Mouse (Mus musculus): ENCODE measurements around the gene Vezt. TPM values are rescaled to one million over a fixed set of nuclear protein-coding genes. Genes with fewer than 3 reads are reported as not detected.

Vezt gene
- total and polyA plus RNA-seq, 3 experiments = 17.2 to 21.2 (median 18.0) TPM

DNA sequence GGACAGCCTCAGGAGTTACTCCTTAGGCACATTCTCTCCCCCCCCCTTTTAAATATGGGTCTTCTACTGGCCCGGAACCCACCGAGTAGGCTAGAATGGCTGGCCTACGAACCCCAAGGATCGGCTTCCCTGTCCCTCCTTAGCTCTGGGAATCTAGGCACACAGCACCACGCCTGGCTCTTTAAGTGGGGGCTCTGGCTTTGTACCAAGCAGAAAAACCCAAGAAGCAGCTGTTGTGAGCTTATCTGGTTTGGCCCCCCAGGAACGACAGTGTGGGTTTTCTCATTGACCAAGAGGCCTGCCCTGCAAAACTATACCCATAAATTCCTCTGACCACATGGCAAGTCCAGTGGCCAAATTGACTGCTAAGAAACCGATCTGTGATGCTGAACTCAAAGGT is 82.1 kb downstream of the Vezt start:
- in situ Hi-C loops (cut with MboI; ENCODE audit: low pct_ligation_motif_present, low pct_unique_long_range_greater_than_20kb, low sequenced_read_pairs) = no loop called here
- no peaks in the 10 kb centered on the region for H3K79me2 ChIP-seq (replicated peaks; ENCODE audit: control insufficient read depth, extremely low read depth, insufficient read depth, poor library complexity, severe bottlenecking)
- dilution Hi-C loops (cut with MboI; ENCODE audit: extremely low pct_ligation_motif_present, extremely low pct_unique_long_range_greater_than_20kb, low sequenced_read_pairs) = no loop called here

DNA sequence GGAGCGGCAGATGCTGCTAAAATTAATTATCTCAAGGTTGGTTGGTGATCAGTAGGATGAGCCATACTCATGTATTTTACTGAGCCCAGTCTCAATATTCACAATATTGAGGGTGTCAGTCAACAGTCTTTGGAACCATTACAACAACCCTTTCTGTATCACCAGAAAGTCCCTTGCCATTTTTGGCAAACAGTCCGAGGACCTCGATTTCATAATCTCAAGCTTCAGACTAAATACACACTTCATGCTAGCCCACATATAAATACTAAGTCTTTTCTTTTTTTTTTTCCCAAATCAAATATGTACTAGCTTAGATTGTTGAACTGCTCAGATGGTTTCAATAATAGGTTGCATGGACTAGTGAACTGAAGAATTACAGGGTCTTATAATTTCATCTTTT is 84.6 kb downstream of the Vezt start:
- dilution Hi-C loops (cut with MboI; ENCODE audit: extremely low pct_ligation_motif_present, extremely low pct_unique_long_range_greater_than_20kb, low sequenced_read_pairs) (no loop called here), in situ Hi-C loops (cut with MboI; ENCODE audit: low pct_ligation_motif_present, low pct_unique_long_range_greater_than_20kb, low sequenced_read_pairs) (no loop called here)
- DNase-seq (ENCODE audit: extremely low read depth) = no peak
- TF ChIP-seq ELF1 (IDR thresholded peaks at IDR 0.05; ENCODE audit: low read depth, low read length) (no peak), IRF4 (IDR thresholded peaks at IDR 0.05; ENCODE audit: low read depth, low read length) (no peak)
- no peak overlapping the region for H3K4me3 ChIP-seq (replicated peaks in 1 of 3; ENCODE audit: low read depth in 2 of 3, low read length in 2 of 3, poor library complexity in 1 of 3)
- no peaks in the 10 kb centered on the region for H3K27me3 ChIP-seq (replicated peaks)
- no peak overlapping the region for H3K27ac ChIP-seq (ENCODE audit: insufficient read depth, low read depth)
- H3K4me1 ChIP-seq (ENCODE audit: control insufficient read depth in 1 of 2, insufficient read depth in 2 of 2) = peaks cover 0 to 7% of the 10 kb centered on the region in 2 experiments; a peak in 2 of 4 replicates
- no peak overlapping the region for H3K4me2 ChIP-seq (ENCODE audit: insufficient read depth, low read depth, poor library complexity, severe bottlenecking)
- H3K36me3 ChIP-seq (replicated peaks in 1 of 2; ENCODE audit: control insufficient read depth in 1 of 2, insufficient read depth in 1 of 2, low read length in 1 of 2) = no peaks in the 10 kb centered on the region
- no peak overlapping the region for H3K9ac ChIP-seq (ENCODE audit: insufficient read depth, low read depth)
- no peaks in the 10 kb centered on the region for H3K9me3 ChIP-seq (replicated peaks; ENCODE audit: low read length)
- no peaks in the 10 kb centered on the region for H3K79me2 ChIP-seq (replicated peaks; ENCODE audit: control insufficient read depth, extremely low read depth, insufficient read depth, poor library complexity, severe bottlenecking)

More for the DNA sequence above, 82.1 kb downstream of the Vezt start:
- no peaks in the 10 kb centered on the region for H3K36me3 ChIP-seq (replicated peaks in 1 of 2; ENCODE audit: control insufficient read depth in 1 of 2, insufficient read depth in 1 of 2, low read length in 1 of 2)
- no peaks in the 10 kb centered on the region for H3K27me3 ChIP-seq (replicated peaks)
- H3K27ac ChIP-seq (ENCODE audit: insufficient read depth, low read depth) = no peak overlapping the region
- no peak for DNase-seq (ENCODE audit: extremely low read depth)
- H3K4me3 ChIP-seq (replicated peaks in 1 of 3; ENCODE audit: low read depth in 2 of 3, low read length in 2 of 3, poor library complexity in 1 of 3) = no peak overlapping the region
- no peaks in the 10 kb centered on the region for H3K4me1 ChIP-seq (ENCODE audit: control insufficient read depth in 1 of 2, insufficient read depth in 2 of 2)
- no peaks in the 10 kb centered on the region for H3K9me3 ChIP-seq (replicated peaks; ENCODE audit: low read length)
- H3K4me2 ChIP-seq (ENCODE audit: insufficient read depth, low read depth, poor library complexity, severe bottlenecking) = no peak overlapping the region
- no peak overlapping the region for H3K9ac ChIP-seq (ENCODE audit: insufficient read depth, low read depth)
- TF ChIP-seq E2F4 (IDR thresholded peaks at IDR 0.05; ENCODE audit: insufficient replicate concordance, low read depth, low read length) (no peak), ZC3H11A (IDR thresholded peaks at IDR 0.05; ENCODE audit: low read depth, low read length) (no peak), ETS1 (conservative IDR thresholded peaks at IDR 0.05; ENCODE audit: low read depth, low read length) (no peak), SMC3 (IDR thresholded peaks at IDR 0.05; ENCODE audit: low read depth, low read length) (no peak), MXI1 (IDR thresholded peaks at IDR 0.05; ENCODE audit: low read depth, low read length) (no peak), USF2 (conservative IDR thresholded peaks at IDR 0.05; ENCODE audit: low read depth, low read length) (no peak), ZMIZ1 (IDR thresholded peaks at IDR 0.05; ENCODE audit: low read depth, low read length) (no peak)

DNA sequence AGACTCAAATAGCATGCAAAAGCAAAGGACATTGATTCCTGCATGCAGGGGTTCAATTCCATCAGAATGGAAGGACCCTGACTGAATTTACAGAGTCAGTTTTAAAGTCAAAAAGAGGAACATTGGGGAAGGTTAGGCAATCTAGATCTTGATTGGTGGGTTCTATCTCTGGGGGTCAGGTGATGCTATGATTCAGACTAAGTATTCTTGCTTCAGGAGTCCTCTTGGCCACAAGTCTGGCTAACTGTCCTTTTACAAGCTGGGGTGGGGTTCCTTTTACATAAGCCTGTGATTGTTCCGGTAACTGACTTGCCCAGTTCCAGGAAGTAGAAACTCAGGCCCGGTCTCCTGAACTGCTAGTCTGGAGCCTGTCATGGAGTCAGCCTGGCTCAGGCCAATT is 85.7 kb downstream of the Vezt start:
- Histone ChIP-seq H3K4me2 (ENCODE audit: insufficient read depth, low read depth, poor library complexity, severe bottlenecking) (no peak overlapping the region), H3K27ac (ENCODE audit: insufficient read depth, low read depth) (no peak overlapping the region), H3K79me2 (replicated peaks; ENCODE audit: control insufficient read depth, extremely low read depth, insufficient read depth, poor library complexity, severe bottlenecking) (no peaks in the 10 kb centered on the region), H3K9ac (ENCODE audit: insufficient read depth, low read depth) (no peak overlapping the region), H3K36me3 (replicated peaks in 1 of 2; ENCODE audit: control insufficient read depth in 1 of 2, insufficient read depth in 1 of 2, low read length in 1 of 2) (no peaks in the 10 kb centered on the region), H3K9me3 (replicated peaks; ENCODE audit: low read length) (no peaks in the 10 kb centered on the region), H3K4me1 (ENCODE audit: control insufficient read depth in 1 of 2, insufficient read depth in 2 of 2) (peaks cover 0 to 18% of the 10 kb centered on the region in 2 experiments; a peak in 2 of 4 replicates), H3K4me3 (replicated peaks in 1 of 3; ENCODE audit: low read depth in 2 of 3, low read length in 2 of 3, poor library complexity in 1 of 3) (no peak overlapping the region), H3K27me3 (replicated peaks) (no peaks in the 10 kb centered on the region)
- dilution Hi-C loops (cut with MboI; ENCODE audit: extremely low pct_ligation_motif_present, extremely low pct_unique_long_range_greater_than_20kb, low sequenced_read_pairs) = no loop called here
- in situ Hi-C loops (cut with MboI; ENCODE audit: low pct_ligation_motif_present, low pct_unique_long_range_greater_than_20kb, low sequenced_read_pairs) = no loop called here
- TF ChIP-seq NRF1 (IDR thresholded peaks at IDR 0.05; ENCODE audit: low read depth, low read length) (no peak), GABPA (IDR thresholded peaks at IDR 0.05; ENCODE audit: insufficient replicate concordance, low read depth, low read length) (no peak), TCF12 (IDR thresholded peaks at IDR 0.05; ENCODE audit: low read depth, low read length) (no peak)
- no peak for DNase-seq (ENCODE audit: extremely low read depth)

Data from CH12.LX (cell line).